Mouse (Mus musculus): ENCODE measurements around the gene Slc11a2. TPM values are rescaled to one million over a fixed set of nuclear protein-coding genes. Genes with fewer than 3 reads are reported as not detected.
"Not testable (repeated sequence)": the region's sequence is repeated elsewhere in the genome, so short reads cannot be mapped to it uniquely, and the experiment has no call there.

Gene Slc11a2
- total RNA-seq, 2 experiments from 2014 or later: 110 to 132 TPM

DNA sequence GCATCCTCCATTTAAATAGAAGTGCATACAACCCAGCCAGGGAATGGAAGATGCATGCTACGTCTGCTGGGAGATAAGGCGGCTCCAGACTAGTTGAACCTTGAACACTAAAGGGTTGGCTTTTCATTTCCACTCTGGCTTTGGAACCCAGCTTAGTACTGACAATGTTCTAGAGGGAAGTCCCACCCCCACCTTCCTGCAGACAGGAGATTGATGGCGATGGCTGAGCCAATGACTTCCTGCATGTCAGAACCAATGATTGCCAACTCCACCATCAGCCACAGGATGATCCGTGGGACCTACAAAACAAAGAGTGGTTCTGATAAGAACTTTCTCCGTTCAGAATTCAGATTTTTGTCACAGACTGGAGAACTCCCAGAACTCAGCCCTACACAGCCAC lies 18.8 kb downstream of the Slc11a2 start:
- DNase-seq (ENCODE audit: low spot score in 2 of 2): no peak

DNA sequence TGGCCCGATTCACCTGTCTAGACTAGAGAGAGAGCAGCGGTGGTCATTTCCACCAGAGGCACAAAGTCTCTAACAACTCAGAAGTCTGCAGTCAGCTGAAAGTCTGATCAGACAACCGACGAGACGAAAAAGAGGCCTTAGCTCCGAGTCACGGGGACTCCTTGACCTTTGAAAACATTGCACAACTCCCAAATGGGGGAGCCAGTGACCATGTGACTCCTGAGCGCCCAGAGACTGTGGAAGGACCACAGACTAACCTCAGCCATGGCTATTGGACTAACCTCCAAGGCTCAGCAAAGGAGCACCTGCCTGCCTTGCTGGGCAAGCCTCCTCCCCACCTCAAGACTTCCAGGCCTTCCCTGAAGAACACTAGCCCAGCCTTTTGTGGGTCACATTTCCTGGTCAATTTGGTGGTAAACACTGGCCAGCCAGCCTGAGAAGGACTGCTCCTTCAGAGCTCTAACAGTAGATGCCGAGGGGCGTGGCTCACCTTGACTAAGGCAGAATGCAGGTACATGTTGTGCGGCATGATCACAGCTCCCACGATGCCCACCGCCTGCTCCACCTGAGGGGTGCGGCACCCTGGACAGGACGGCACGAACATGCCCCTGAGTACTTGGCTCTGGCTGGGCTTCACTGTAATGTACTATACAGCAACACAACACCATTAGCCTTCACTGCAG lies 21.4 kb downstream of the Slc11a2 start:
- DNase-seq (ENCODE audit: low spot score in 2 of 2): peak in 1 of 2 experiments; percentile 40

DNA sequence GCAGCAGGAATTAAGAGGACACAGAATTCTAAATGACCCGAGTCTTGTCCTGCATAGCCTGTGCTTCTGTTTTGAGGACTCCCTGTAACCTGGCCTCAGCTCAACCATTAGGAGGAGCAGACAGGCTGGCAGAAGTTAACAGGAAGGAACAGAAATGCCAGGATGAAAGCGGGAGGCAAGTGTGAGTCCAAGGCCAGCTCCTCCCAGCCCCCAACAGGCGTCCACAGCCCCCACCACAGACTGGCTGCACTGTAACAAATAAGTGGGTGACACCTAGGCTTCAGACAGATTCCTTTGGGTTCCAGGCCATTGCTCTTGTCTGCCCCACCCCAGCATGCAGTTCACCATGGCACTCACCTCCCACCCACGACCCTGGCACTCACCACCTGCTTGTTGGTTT lies 22.1 kb downstream of the Slc11a2 start:
- DNase-seq (ENCODE audit: low spot score in 2 of 2): no peak

DNA sequence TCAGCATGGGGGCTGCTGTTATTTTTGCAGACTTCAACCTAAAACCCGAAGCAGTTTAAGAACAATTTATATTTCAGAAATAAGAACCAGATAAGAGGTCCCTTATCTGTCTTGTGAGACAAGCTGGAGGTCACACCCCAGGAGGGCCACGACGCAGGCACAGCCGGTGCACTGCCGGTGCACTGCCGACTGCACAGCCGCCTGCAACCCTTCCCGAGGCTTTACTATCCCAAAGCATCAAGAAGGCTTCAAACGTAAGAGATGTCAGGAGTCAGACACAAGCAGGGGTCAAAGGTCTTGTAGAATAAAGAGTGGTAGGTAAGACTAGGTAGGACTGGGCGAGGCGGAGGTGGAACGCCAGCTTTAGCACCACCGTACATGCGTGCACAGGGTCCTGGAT lies 22.5 kb downstream of the Slc11a2 start:
- no peak for DNase-seq (ENCODE audit: low spot score in 2 of 2)

DNA sequence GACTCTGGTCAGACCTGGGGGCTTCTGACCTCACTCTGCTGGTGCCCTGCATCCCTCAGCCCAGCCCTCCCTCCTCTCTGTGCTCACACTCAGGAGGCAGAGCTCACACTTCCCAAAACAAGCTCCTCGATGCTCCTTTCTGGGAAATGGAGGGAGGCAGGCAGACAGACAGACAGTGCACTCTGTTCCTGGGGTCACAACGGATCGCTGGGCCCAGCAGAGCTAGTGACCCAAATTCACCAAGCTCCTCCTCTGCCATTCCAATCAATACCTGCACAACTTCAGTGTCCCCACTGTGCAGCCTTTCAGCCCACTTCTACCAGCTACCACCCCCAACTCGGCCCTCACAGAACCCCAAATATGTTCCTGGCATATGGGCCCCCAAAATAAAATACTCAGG lies 23.1 kb downstream of the Slc11a2 start:
- DNase-seq (ENCODE audit: low spot score in 2 of 2): no peak

DNA sequence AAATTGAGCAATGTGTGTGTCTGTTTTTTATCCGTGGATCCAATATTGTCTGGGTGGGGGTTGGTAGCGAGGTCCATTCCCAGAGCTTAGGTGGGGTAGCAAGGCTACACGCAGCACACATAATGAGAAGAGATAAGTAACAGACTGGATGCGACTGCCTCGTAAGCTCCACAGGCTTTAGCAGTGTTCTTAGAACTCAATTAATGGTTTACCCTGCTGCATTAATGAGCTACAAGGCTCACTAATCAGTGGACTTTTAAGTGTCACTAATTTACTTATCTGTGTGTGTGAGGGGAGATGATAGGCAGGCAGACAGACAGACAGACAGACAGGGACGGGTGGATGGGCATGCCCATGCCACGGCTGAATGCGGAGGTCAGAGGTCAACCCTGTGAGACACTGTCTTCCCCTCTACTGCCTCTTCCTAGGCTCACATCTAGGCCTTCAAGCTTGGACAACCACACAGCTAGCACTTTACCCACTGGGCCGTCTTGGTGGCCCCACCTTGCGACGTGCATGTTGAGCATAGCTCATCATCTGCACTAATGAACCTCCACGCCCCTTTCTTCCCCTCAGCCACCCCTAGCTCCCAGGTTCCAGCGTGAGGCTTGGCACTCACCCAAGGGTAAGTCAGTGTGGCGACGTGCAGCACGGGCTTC lies 24.2 kb downstream of the Slc11a2 start:
- DNase-seq (ENCODE audit: low spot score in 2 of 2): no peak

DNA sequence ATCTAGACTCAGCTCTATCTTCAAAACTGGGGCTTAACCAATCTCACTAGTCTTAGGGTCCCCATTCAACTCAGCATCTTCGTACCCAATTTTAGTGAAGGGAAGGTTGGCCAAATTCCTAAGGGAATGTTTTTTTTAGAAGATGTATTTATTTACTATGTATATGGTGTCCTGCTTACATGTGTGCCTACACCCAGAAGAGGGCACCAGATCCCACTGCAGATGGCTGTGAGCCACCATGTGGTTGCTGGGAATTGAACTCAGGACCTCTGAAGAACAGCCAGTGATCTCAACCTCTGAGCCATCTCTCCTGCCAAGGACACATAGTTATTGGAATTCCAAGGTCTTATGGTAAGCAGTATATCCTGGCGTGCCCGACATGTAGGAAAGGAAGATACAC lies 29.3 kb downstream of the Slc11a2 start:
- no peak for DNase-seq (ENCODE audit: low spot score in 2 of 2)

DNA sequence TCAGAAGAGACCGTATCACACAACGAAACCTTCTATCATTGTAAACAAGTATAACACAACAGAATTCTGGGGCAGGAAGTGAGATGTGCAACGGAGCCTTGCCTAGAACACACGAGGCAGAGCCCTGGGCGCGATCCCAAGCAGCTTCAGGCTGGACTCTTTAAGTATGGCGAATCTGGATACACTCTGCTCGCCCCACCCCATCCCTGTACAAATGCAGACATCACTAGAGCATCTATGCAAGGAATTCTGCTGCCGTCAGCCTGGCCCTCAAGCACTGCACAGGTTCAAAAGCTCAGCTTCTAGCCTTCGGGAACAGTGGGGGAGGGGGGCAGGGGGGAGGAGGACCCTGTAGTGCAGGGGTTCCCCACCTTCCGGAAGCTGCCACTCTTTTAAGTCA lies 31.9 kb downstream of the Slc11a2 start:
- DNase-seq (ENCODE audit: low spot score in 2 of 2): no peak

DNA sequence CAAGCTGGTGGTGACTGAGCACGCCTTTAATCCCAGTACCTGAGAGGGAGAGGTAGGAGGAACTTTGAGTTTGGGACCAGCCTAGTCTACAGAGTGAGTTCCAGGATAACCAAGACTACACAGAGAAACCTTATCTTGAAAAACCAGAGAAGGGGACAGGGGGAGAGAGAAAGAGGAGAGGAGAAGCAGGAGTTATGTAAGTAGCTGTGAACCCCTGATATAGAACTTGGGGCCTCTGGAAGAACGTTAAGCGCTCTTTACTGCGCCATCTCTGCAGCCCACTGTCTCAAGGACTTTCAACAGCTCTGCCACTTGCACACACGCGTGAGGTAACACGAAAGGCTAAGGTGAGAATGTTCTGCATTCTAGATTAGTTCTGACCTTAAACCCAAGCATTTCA lies 33.3 kb downstream of the Slc11a2 start:
- no peak for DNase-seq (ENCODE audit: low spot score in 2 of 2)

DNA sequence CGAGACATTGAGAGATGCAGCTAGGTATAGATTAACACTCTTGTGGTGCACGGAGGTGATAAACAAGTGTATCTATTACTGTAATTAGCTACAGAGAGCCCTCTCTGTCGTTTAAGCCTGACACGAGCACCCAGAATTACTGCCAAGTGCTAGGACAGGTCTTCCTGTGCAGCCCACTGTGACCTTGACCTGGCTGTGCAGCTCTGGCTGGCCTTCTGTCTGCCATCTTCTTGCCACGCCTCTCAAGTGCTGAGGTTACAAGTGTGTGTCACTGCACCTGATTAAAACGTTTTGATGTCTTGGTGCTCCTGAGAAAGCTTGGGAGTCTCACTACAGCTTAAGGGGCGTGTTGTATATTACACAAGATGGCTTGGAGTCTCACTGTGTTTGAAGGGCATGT lies 33.8 kb downstream of the Slc11a2 start:
- no peak for DNase-seq (ENCODE audit: low spot score in 2 of 2)

DNA sequence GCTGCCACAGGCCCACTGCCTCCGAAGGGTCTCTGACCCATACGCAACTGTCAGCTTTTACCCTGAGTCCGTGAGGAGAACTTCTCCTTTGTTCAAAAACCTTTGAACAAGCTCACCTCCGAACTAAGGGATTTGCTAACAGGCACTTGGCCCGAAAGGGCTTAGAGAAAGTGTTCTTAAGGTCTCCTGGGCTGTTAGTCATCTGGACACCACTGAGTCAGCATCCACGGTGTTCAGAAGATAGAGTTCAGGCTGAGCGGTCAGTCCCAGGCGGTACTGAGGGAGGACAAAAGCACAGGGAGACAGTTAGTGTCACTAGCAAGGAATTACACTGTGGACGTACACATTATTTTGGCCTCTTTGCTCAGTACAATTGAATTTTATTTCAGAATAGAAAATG lies 36.0 kb downstream of the Slc11a2 start:
- DNase-seq (ENCODE audit: low spot score in 2 of 2): no peak

DNA sequence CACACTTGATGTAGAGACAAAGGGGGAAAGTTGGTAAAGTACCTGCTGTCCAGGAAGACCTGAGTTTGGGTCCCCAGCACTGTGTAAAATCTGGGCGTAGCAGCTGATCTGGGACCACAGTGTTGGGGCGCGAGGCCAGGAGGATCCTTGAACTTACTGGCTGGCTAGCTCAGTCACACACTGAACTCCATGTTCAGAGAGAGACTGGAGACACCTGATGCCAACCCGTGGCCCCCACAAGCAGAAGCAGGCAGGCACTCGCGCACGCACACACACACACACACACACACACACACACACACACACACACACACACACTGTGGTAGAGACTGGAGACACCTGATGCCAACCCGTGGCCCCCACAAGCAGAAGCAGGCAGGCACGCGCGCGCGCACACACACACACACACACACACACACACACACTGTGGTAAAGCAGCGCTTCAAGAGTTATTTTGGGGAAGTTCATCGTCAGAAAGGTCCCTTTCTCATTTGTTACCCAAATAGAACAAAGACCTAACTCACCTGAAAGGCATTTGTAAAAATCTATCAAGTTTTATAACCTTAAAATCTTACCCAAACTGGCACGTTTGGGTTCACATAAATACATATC lies 36.5 kb downstream of the Slc11a2 start:
- no peak for DNase-seq (ENCODE audit: low spot score in 2 of 2)

DNA sequence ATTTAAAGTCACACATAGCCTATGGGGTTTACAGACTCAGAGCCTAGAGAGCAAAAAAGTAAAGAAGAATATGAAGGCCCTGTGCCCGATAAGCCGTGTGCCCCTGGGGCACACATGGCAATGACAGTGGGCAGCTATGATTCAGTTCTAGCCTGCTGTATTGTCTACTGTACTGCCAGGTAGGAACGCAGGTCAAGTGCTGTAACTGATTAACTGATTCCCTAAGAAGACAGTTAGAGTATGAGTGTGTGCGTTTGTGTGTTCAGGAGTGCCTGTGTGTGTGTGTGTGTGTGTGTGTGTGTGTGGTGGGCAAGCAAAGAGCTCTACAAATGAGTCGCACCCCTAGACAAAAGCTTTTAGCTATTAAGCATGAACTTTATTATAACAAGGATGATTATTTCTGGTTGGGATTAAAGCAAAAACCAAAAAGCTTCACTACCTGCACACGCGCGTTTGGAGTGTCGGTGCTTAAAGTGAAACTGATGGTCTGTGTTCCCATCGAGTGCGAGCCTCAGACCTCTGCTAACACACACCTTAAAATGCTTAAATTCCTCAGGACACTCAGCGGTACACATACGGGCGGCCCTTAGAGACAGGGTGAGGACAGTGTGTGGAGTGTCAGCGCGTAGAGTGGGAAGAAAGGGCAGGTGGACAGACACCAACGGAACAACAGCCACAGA lies 37.2 kb downstream of the Slc11a2 start:
- no peak for DNase-seq (ENCODE audit: low spot score in 2 of 2)

DNA sequence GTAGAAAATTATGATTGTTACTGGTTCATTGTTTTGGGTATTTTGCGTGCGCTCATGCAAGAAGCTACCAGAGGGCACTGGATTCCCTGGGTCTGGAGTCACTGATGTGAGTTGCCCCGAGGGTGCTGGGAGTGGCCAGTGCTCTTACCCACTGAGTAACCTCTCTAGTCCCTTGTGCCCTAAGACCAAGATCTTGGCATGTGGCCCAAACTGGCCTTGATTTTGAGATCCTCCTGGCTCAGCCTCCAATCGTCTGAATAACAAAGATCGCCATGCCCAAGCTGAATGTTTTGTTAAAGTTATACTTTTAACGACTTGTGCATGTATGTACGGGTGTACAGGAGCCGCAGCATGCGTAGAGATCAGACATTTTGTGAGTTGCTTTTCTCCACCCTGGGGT lies 39.2 kb downstream of the Slc11a2 start:
- no peak for DNase-seq (ENCODE audit: low spot score in 2 of 2)

DNA sequence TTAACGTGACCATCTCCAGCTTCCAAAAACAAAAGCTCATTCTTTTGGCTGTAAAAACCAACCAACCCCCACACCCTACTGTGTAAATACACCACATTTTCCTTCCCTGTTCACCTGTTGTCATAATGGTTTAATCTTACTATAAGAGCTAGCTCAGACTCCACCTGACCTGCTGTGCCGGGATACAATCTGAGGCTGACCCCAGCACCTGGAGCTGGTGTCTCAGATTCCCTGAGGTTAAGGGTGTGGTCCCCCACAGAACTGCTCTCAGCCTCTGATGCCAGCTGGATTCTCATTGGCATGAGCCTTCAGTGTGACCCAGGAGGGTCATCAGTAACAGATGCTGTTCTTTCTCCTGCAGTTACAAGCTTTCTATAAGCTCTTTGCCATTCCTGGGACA lies 44.8 kb downstream of the Slc11a2 start:
- DNase-seq (ENCODE audit: low spot score in 2 of 2): no peak

DNA sequence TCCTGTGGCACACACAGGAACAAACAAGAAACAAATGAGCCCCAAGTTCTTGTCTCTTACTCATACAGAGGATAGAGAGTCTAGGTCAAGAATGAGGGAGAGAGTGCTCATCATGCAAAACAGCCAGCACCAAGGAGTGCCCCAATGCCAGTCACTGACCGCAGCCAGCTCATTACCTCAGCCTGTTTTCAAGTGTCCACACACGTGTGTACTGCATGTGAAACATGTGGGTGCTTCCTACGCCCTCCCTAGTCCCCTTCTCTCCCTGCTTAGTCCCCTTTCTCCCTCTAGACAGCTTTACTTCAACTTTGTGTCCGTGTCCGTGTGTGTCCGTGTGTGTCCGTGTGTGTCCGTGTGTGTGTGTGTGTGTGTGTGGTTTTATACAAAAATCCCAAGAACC lies 45.2 kb downstream of the Slc11a2 start:
- no peak for DNase-seq (ENCODE audit: low spot score in 2 of 2)

DNA sequence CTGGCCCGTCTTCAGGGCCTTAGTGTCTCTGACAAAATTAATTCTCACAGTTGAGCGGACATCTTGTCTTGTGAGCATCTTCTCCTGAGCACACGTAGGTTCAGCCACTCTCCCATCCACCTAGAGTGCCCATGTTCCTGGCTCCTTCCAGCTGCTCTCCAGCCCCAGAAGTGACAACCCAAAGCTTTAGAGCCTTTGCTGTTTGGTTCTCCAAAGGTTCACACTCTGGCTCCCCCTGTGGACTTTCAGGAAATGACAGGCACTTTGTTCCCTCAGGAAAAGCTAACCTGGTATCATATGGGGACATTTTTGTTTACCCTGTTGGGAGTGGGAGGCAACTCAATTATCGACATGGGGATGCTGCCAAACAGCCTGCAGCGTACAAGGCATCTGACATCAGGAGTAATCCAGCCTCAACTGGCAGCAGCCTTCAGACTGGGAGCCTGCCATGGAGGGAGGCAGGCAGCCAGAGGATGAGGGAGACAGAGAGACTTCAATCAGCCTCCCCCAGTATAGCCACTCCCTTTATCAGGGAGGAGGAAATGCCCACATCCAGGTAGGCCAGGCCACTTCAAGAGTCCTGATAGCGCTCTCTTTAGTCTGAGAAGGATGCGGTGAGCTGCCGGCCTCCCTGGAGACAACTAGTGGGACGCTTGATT lies 46.9 kb downstream of the Slc11a2 start:
- not testable (repeated sequence) for DNase-seq (ENCODE audit: low spot score in 2 of 2)

DNA sequence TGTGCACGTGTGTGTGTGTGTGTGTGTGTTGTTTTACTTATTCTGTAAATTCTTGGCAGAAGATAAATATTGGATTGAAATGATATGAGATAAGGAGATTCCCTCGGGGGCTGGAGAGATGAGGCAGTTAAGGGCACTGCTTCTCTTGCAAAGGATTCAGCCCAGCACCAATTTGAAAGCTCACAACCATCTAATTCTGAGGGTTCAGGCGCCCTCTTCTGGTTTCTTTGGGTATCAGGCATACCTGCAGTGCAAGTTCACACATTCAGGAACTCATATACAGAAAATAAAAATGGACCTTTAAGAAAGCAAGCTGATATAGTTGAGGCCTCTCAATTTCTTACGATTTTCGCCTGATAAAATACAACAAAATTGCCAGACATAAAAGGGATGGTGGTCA lies 49.8 kb downstream of the Slc11a2 start:
- peak; percentile 44 to 52 for DNase-seq (ENCODE audit: low spot score in 2 of 2)

DNA sequence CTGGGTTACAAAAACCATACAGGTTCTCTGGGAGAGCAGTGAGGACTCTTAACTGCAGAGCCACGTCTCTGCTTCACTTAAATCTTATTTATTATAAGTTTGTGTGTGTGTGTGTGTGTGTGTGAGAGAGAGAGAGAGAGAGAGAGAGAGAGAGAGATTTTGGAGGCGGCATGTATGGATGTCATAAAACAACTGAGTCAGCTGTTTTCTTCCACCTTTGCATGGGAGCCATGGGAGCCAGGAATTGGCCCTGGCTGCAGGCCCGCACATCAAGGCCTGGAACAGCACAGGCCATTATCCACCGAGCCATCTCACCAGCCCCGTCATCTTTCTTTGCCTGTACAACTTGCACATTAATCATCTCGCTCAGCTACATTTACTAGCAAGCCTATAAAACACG lies 57.8 kb downstream of the Slc11a2 start:
- no peak for DNase-seq (ENCODE audit: low spot score in 2 of 2)

DNA sequence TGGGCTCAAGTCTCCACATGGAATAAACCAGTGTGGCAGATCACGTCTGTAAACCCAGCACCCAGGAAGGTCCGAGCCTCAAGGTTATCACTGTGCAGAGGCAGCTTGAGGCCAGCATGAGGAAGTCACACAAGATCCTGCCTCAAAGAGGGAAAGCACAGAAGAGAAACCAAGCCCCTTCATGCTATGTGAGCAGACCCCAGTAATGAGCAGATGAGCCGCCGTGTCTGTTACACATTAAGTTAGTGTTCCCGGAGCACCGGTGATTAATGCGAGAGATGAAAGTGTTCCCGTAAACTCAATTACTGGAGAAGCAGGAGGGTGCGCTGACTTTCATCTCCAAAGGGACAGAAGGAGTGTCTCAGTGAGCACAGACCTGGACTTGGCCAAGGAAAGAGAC lies 58.9 kb downstream of the Slc11a2 start:
- not testable (repeated sequence) for DNase-seq (ENCODE audit: low spot score in 2 of 2)

DNA sequence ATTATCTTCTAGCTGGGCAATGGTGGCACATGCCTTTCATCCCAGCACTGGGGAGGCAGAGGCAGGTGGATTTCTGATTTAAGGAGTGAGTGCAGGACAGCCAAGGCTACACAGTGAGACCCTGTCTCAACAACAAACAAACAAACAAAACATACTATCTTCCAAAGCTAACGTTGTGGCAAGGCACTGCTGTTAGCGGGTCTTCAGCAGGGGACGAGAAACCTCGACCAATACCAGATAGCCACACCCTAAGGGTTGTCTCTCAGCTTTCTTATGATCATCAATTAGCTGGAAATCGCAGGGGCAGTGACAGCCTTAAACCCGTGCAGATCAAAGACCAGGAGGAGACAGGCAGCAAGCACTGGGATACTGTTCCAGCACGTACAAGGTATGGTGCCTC lies 60.6 kb downstream of the Slc11a2 start, which contains the start of gene Higd1c:
TSS of gene Higd1c (plus strand) at position 301 of the 400 bp plus-strand sequence.
- no peak for DNase-seq (ENCODE audit: low spot score in 2 of 2)
